Mouse (Mus musculus) cortical plate, adult 2 months (tissue): ENCODE measurements at regions not wholly inside any gene's neighbourhood (a gene's known extent, or its start where the extent isn't known, plus 50 kb on each side); places are given as distances from the start of the nearest gene placed in this dataset.
A peak's percentile ranks its signal among the peaks of the same experiment; 100 is the strongest.

Experiments
- CTCF ChIP-seq: fragments of 200-500 bp; IDR thresholded peaks from 2 replicates; pipeline ENCODE4 v1.5.1; 2011; ENCODE audit warnings: mild to moderate bottlenecking, control low read depth, low read length; ENCODE audit not compliant: insufficient read depth; ENCODE audit errors: extremely low read depth
- POLR2A ChIP-seq: fragments of 200-500 bp; IDR thresholded peaks from 2 replicates; pipeline ENCODE4 v1.6.1; 2011; ENCODE audit warnings: mild to moderate bottlenecking, low read length, control low read depth; ENCODE audit not compliant: insufficient read depth; ENCODE audit errors: extremely low read depth

DNA sequence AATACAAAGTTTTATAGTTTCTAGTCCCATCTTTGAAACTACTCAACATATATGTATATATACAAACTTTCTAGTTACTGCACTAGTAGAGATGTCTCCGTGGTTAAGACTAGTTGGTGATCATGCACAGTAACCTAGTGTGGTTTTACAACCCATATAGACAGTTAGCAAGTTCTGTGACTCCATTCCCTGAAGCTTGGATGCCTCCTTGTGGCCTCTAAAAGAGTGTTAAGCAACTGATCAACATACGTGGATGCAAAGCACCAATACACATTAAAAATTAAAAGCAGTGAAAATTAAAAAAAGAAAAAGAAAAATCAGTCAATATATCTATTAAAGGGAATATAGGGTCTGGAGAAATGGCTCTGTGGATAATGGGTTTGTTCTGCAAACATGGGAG is 1508.3 kb upstream of the Cdh9 start:
- peak; percentile 30; the same call in 1 of the 2 replicates for TF ChIP-seq CTCF
- no peak for TF ChIP-seq POLR2A
